In genomic region chr17:63492665-63493273, GRCm38 (mm10) we compare ENCODE assay signal across 7 mouse cellular contexts. TPM values are rescaled to one million over a fixed set of nuclear protein-coding genes. Genes with fewer than 3 reads are reported as not detected.
DNase-seq lines count a peak whose midpoint lies in the region; ATAC-seq and TF ChIP-seq lines count a peak whose summit lies in the region.

No protein-coding gene starts in this region.

- H3K4me3 ChIP-seq in embryonic fibroblast, embryonic 13.5 days (ENCODE audit: insufficient read depth, low read length), result no peak overlapping the region
- no peak overlapping the region for H3K4me3 ChIP-seq in limb, embryonic 13.5 days
- H3K4me3 ChIP-seq in neural tube, embryonic 15.5 days (replicated peaks), result no peak overlapping the region
- H3K4me3 ChIP-seq in forebrain, embryonic 12.5 days (replicated peaks), result no peak overlapping the region

- peaks cover 14% of the 10 kb centered on the region; the same call in 1 of the 2 replicates for H3K4me1 ChIP-seq in embryonic fibroblast, embryonic 13.5 days (ENCODE audit: control insufficient read depth, insufficient read depth, low read length)
- peaks cover 67% of the 10 kb centered on the region for H3K4me1 ChIP-seq in limb, embryonic 13.5 days
- peaks cover 48% of the 10 kb centered on the region for H3K4me1 ChIP-seq in neural tube, embryonic 15.5 days
- H3K4me1 ChIP-seq in forebrain, embryonic 12.5 days, result peaks cover 20% of the 10 kb centered on the region

- peak; percentile 32 for DNase-seq in kidney, postnatal 14 days
- no peak for DNase-seq in kidney, adult 8-10 months
- no peak for DNase-seq in adipocyte (ENCODE audit: low spot score)

- no peaks in the 10 kb centered on the region for H3K9me3 ChIP-seq in limb, embryonic 13.5 days
- no peaks in the 10 kb centered on the region for H3K9me3 ChIP-seq in neural tube, embryonic 15.5 days (replicated peaks)
- no peaks in the 10 kb centered on the region for H3K9me3 ChIP-seq in forebrain, embryonic 12.5 days

- no peaks in the 10 kb centered on the region for H3K27me3 ChIP-seq in limb, embryonic 13.5 days
- no peaks in the 10 kb centered on the region for H3K27me3 ChIP-seq in neural tube, embryonic 15.5 days (replicated peaks)
- H3K27me3 ChIP-seq in forebrain, embryonic 12.5 days, result no peaks in the 10 kb centered on the region

- no peak for TF ChIP-seq CTCF in embryonic fibroblast, embryonic 13.5 days (IDR thresholded peaks at IDR 0.05; ENCODE audit: borderline replicate concordance, insufficient read depth, low read length)

- H3K4me2 ChIP-seq in limb, embryonic 13.5 days (replicated peaks), result peak overlapping the region; percentile 45
- H3K4me2 ChIP-seq in neural tube, embryonic 15.5 days, result 0 out of 2 replicates have a peak overlapping the region, but pooled peaks have one; percentile 11
- no peak overlapping the region for H3K4me2 ChIP-seq in forebrain, embryonic 12.5 days

- peak; percentile 4; the same call in 1 of the 2 replicates for ATAC-seq in limb, embryonic 13.5 days (ENCODE audit: low FRiP score, low read depth)
- no peak for ATAC-seq in neural tube, embryonic 15.5 days (ENCODE audit: low FRiP score)
- ATAC-seq in forebrain, embryonic 12.5 days (ENCODE audit: low FRiP score), result no peak

- H3K36me3 ChIP-seq in limb, embryonic 13.5 days, result peaks cover 16% of the 10 kb centered on the region
- H3K36me3 ChIP-seq in neural tube, embryonic 15.5 days, result peaks cover 10% of the 10 kb centered on the region
- H3K36me3 ChIP-seq in forebrain, embryonic 12.5 days (replicated peaks), result 0 out of 2 replicates have a peak, but pooled peaks cover 6% of the 10 kb centered on the region

- WGBS in limb, embryonic 13.5 days, result 70% methylated on average over 8 of the region's 8 CpGs
- WGBS in neural tube, embryonic 15.5 days, result 79% methylated on average over 8 of the region's 8 CpGs
- 88% methylated on average over 8 of the region's 8 CpGs for WGBS in forebrain, embryonic 12.5 days

- no peak for TF ChIP-seq POLR2A in embryonic fibroblast, embryonic 13.5 days (IDR thresholded peaks at IDR 0.05; ENCODE audit: low read depth, low read length)

- peak overlapping the region; percentile 46 for H3K27ac ChIP-seq in embryonic fibroblast, embryonic 13.5 days (ENCODE audit: insufficient read depth, low read length)
- H3K27ac ChIP-seq in limb, embryonic 13.5 days, result peak overlapping the region; percentile 67
- H3K27ac ChIP-seq in neural tube, embryonic 15.5 days (replicated peaks), result peak overlapping the region; percentile 19
- H3K27ac ChIP-seq in forebrain, embryonic 12.5 days, result no peak overlapping the region

- H3K9ac ChIP-seq in limb, embryonic 13.5 days, result no peak overlapping the region
- H3K9ac ChIP-seq in neural tube, embryonic 15.5 days (replicated peaks), result no peak overlapping the region
- no peak overlapping the region for H3K9ac ChIP-seq in forebrain, embryonic 12.5 days

RNA-seq across cellular contexts. Expression of gene Fbxl17, which starts 7.0 kb away (rescaled TPM):
- 27.5 and 28.1 TPM in 2 replicates for polyA plus RNA-seq in embryonic fibroblast, embryonic 13.5 days (2011; ENCODE audit: insufficient read length, low read depth, missing spikeins)
- 7.0 and 8.1 TPM in 2 replicates for polyA plus RNA-seq in limb, embryonic 13.5 days (2015; fragmentation: Nextera tagmentation; extraction: Ambion mirVana)
- 9.2 and 12.1 TPM in 2 replicates for polyA plus RNA-seq in neural tube, embryonic 15.5 days (2015; fragmentation: Nextera tagmentation; extraction: Ambion mirVana)
- 6.7 and 7.0 TPM in 2 replicates for polyA plus RNA-seq in forebrain, embryonic 12.5 days (2016; fragmentation: Nextera tagmentation; extraction: Ambion mirVana)
